Mouse (Mus musculus): Measurements from ENCODE around the gene Grb14.

Gene Grb14

GRCm38 (mm10) chr2:65024887-65025286, at the start of gene Grb14:
TSS of gene Grb14 (minus strand) at chr2:65024987.
- DNase-seq (ENCODE audit: low spot score), result no peak

GRCm38 (mm10) chr2:65072205-65072604, 47.4 kb upstream of the Grb14 start:
- no peak for DNase-seq (ENCODE audit: low spot score)

GRCm38 (mm10) chr2:65053764-65054163, 29.0 kb upstream of the Grb14 start:
- DNase-seq (ENCODE audit: low spot score), result no peak

GRCm38 (mm10) chr2:65052191-65053012, 27.6 kb upstream of the Grb14 start:
- no peak for DNase-seq (ENCODE audit: low spot score)

- no peak for DNase-seq (ENCODE audit: low spot score)
These were observed 26.0 kb upstream of the Grb14 start for GRCm38 (mm10) chr2:65050776-65051175.

- DNase-seq (ENCODE audit: low spot score), result no peak
These were observed 23.6 kb upstream of the Grb14 start for GRCm38 (mm10) chr2:65048234-65049017.

- no peak for DNase-seq (ENCODE audit: low spot score)
These were observed 13.4 kb upstream of the Grb14 start for GRCm38 (mm10) chr2:65038164-65038563.

GRCm38 (mm10) chr2:65037546-65037945, 12.8 kb upstream of the Grb14 start:
- DNase-seq (ENCODE audit: low spot score), result no peak

- DNase-seq (ENCODE audit: low spot score), result peak; percentile 87
These were observed 2.2 kb downstream of the Grb14 start for GRCm38 (mm10) chr2:65022363-65023240.

GRCm38 (mm10) chr2:65021691-65022362, 3.0 kb downstream of the Grb14 start:
- DNase-seq (ENCODE audit: low spot score), result no peak

GRCm38 (mm10) chr2:65017375-65017774, 7.4 kb downstream of the Grb14 start:
- no peak for DNase-seq (ENCODE audit: low spot score)

GRCm38 (mm10) chr2:65014552-65014951, 10.2 kb downstream of the Grb14 start:
- DNase-seq (ENCODE audit: low spot score), result no peak

GRCm38 (mm10) chr2:65010105-65010504, 14.7 kb downstream of the Grb14 start:
- no peak for DNase-seq (ENCODE audit: low spot score)

- no peak for DNase-seq (ENCODE audit: low spot score)
These were observed 17.4 kb downstream of the Grb14 start for GRCm38 (mm10) chr2:65007396-65007795.

- no peak for DNase-seq (ENCODE audit: low spot score)
These were observed 19.7 kb downstream of the Grb14 start for GRCm38 (mm10) chr2:65005044-65005443.

- DNase-seq (ENCODE audit: low spot score), result peak; percentile 57
These were observed 21.4 kb downstream of the Grb14 start for GRCm38 (mm10) chr2:65003433-65003832.

GRCm38 (mm10) chr2:65002631-65003030, 22.2 kb downstream of the Grb14 start:
- DNase-seq (ENCODE audit: low spot score), result no peak

- DNase-seq (ENCODE audit: low spot score), result no peak
These were observed 29.7 kb downstream of the Grb14 start for GRCm38 (mm10) chr2:64995048-64995447.

- no peak for DNase-seq (ENCODE audit: low spot score)
These were observed 35.2 kb downstream of the Grb14 start for GRCm38 (mm10) chr2:64989426-64990187.

- DNase-seq (ENCODE audit: low spot score), result no peak
These were observed 37.0 kb downstream of the Grb14 start for GRCm38 (mm10) chr2:64987782-64988181.

GRCm38 (mm10) chr2:64975546-64975945, 49.2 kb downstream of the Grb14 start:
- DNase-seq (ENCODE audit: low spot score), result no peak

All from testis, postnatal 10 days (tissue).